Mouse (Mus musculus) CH12.LX (cell line): Measurements from ENCODE around the gene Dscaml1.

Experiments used
- CHD1 ChIP-seq: IDR thresholded peaks from 2 replicates; pipeline ENCODE4 v1.6.1; 2012; ENCODE audit warnings: low read depth, low read length, improper control_type of control experiment, inconsistent platforms
- CHD2 ChIP-seq: IDR thresholded peaks from 2 replicates; pipeline ENCODE4 v1.6.1; 2011; ENCODE audit warnings: low read length, improper control_type of control experiment
- CTCF ChIP-seq, 2 experiments: IDR thresholded peaks in 1 of 2; conservative IDR thresholded peaks in 1 of 2; 2 replicates each; pipeline ENCODE4 v1.5.1; 2011 to 2012; ENCODE audit warnings: low read depth in 2 of 2, low read length in 2 of 2, improper control_type of control experiment in 1 of 2, inconsistent platforms in 1 of 2, mild to moderate bottlenecking in 1 of 2, moderate library complexity in 1 of 2
- ELF1 ChIP-seq: IDR thresholded peaks from 2 replicates; pipeline ENCODE4 v1.6.1; 2014; ENCODE audit warnings: low read depth, mild to moderate bottlenecking, inconsistent platforms, low read length, improper control_type of control experiment
- EP300 ChIP-seq: IDR thresholded peaks from 2 replicates; pipeline ENCODE4 v1.6.1; 2011; ENCODE audit warnings: low read length, improper control_type of control experiment
- GABPA ChIP-seq: IDR thresholded peaks from 2 replicates; pipeline ENCODE4 v1.6.1; 2012; ENCODE audit warnings: low read depth, low read length, improper control_type of control experiment, inconsistent platforms; ENCODE audit not compliant: insufficient replicate concordance
- MAX ChIP-seq: IDR thresholded peaks from 2 replicates; pipeline ENCODE4 v1.6.1; 2011; ENCODE audit warnings: low read length, improper control_type of control experiment
- POLR2A ChIP-seq: IDR thresholded peaks from 2 replicates; pipeline ENCODE4 v1.6.1; 2011; ENCODE audit warnings: low read depth, mild to moderate bottlenecking, improper control_type of control experiment, low read length
- POLR2AphosphoS2 ChIP-seq: IDR thresholded peaks from 2 replicates; pipeline ENCODE4 v1.6.1; 2011; ENCODE audit warnings: low read depth, low read length, improper control_type of control experiment
- SMC3 ChIP-seq: IDR thresholded peaks from 2 replicates; pipeline ENCODE4 v1.6.1; 2011; ENCODE audit warnings: low read depth, low read length, improper control_type of control experiment
- ZKSCAN1 ChIP-seq: IDR thresholded peaks from 2 replicates; pipeline ENCODE4 v1.6.1; 2012; ENCODE audit warnings: low read depth, inconsistent platforms, low read length, improper control_type of control experiment, borderline replicate concordance
- ZNF384 ChIP-seq: IDR thresholded peaks from 2 replicates; pipeline ENCODE4 v1.6.1; 2012; ENCODE audit warnings: low read depth, low read length, improper control_type of control experiment, inconsistent platforms

DNA sequence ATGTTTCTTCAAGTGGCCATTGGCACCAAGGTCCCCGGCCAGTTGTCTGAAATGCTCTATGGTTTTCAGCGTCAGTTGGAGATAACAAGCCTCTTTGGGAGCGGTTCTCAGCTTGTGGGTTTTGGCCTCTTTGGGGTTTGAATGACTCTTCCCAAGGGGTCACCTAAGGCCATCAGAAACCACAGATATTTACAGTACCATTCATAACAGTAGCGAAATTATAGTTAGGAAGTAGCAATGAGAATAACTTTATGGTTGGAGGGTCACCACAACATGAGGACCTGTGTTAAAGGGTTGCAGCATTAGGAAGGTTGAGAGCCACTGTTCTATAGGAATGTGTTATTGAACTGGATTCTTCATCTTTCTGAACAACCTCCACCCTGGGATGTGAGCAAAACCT is 24.9 kb downstream of the Dscaml1 start:
- TF ChIP-seq SMC3 (no peak), ZKSCAN1 (no peak), POLR2AphosphoS2 (no peak), CHD1 (no peak), CHD2 (no peak), MAX (no peak), ZNF384 (no peak), CTCF (conservative IDR thresholded peaks at IDR 0.05 in 1 of 2, IDR thresholded peaks at IDR 0.05 in 1 of 2; ENCODE audit: low read depth in 2 of 2, low read length in 2 of 2) (no peak), GABPA (no peak), POLR2A (no peak), ELF1 (no peak), EP300 (no peak; the same call in 1 of the 2 replicates)
